Comparison of ENCODE assay signal across 13 mouse cellular contexts in genomic region chr19:16875631-16876457, GRCm38 (mm10). TPM values are rescaled to one million over a fixed set of nuclear protein-coding genes. Genes with fewer than 3 reads are reported as not detected.
DNase-seq lines count a peak whose midpoint lies in the region; ATAC-seq and TF ChIP-seq lines count a peak whose summit lies in the region.
"Had no signal": no experiment of that assay in that cellular context is flagged by ENCODE, and none has a peak within 500 bp of the region (broad histone marks: within the 10 kb centered on the region; RNA-seq: fewer than 3 reads in every experiment).

No protein-coding gene starts in this region.

- peak overlapping the region; percentile 23 for H3K4me2 ChIP-seq in hindbrain, embryonic 11.5 days (replicated peaks; ENCODE audit: low read depth, low read length)
- H3K4me2 ChIP-seq in hindbrain, postnatal 0 days (ENCODE audit: low read depth, low read length) = no peak overlapping the region
- peak overlapping the region; percentile 42 for H3K4me2 ChIP-seq in forebrain, embryonic 12.5 days
- peak overlapping the region; percentile 39 for H3K4me2 ChIP-seq in midbrain, embryonic 11.5 days

- H3K27me3 ChIP-seq in hindbrain, embryonic 11.5 days (ENCODE audit: control insufficient read depth, insufficient read depth, low read length) = peaks cover 87% of the 10 kb centered on the region
- H3K27me3 ChIP-seq in hindbrain, postnatal 0 days (ENCODE audit: insufficient read depth, low read length) = peaks cover 87% of the 10 kb centered on the region
- peaks cover 92% of the 10 kb centered on the region for H3K27me3 ChIP-seq in forebrain, embryonic 12.5 days
- H3K27me3 ChIP-seq in midbrain, embryonic 11.5 days (ENCODE audit: control insufficient read depth, insufficient read depth, low read length) = peaks cover 89% of the 10 kb centered on the region

- ATAC-seq in hindbrain, embryonic 11.5 days (ENCODE audit: low FRiP score) = no peak
- no peak for ATAC-seq in hindbrain, postnatal 0 days
- no peak for ATAC-seq in forebrain, embryonic 12.5 days (ENCODE audit: low FRiP score)
- no peak for ATAC-seq in midbrain, embryonic 11.5 days (ENCODE audit: low FRiP score)

- H3K36me3 ChIP-seq in hindbrain, embryonic 11.5 days (ENCODE audit: control insufficient read depth, insufficient read depth, low read length) = no peaks in the 10 kb centered on the region
- no peaks in the 10 kb centered on the region for H3K36me3 ChIP-seq in hindbrain, postnatal 0 days (ENCODE audit: insufficient read depth, low read length)
- no peaks in the 10 kb centered on the region for H3K36me3 ChIP-seq in forebrain, embryonic 12.5 days (replicated peaks)
- no peaks in the 10 kb centered on the region for H3K36me3 ChIP-seq in midbrain, embryonic 11.5 days (ENCODE audit: control insufficient read depth, insufficient read depth, low read length)

- no peak overlapping the region for H3K4me3 ChIP-seq in hindbrain, embryonic 11.5 days (ENCODE audit: low read depth, low read length)
- no peak overlapping the region for H3K4me3 ChIP-seq in hindbrain, postnatal 0 days (ENCODE audit: low read length)
- peak overlapping the region; percentile 18 for H3K4me3 ChIP-seq in forebrain, embryonic 12.5 days (replicated peaks)
- H3K4me3 ChIP-seq in midbrain, embryonic 11.5 days (ENCODE audit: low read depth, low read length) = peak overlapping the region; percentile 11

- H3K9me3 ChIP-seq in hindbrain, embryonic 11.5 days (ENCODE audit: control insufficient read depth, low read length) = no peaks in the 10 kb centered on the region
- H3K9me3 ChIP-seq in hindbrain, postnatal 0 days (ENCODE audit: low read length) = no peaks in the 10 kb centered on the region
- no peaks in the 10 kb centered on the region for H3K9me3 ChIP-seq in forebrain, embryonic 12.5 days
- H3K9me3 ChIP-seq in midbrain, embryonic 11.5 days (ENCODE audit: control insufficient read depth, low read length) = no peaks in the 10 kb centered on the region

- no peak overlapping the region for H3K9ac ChIP-seq in hindbrain, embryonic 11.5 days (ENCODE audit: low read depth, low read length)
- no peak overlapping the region for H3K9ac ChIP-seq in hindbrain, postnatal 0 days (replicated peaks; ENCODE audit: low read length)
- H3K9ac ChIP-seq in forebrain, embryonic 12.5 days = no peak overlapping the region
- H3K9ac ChIP-seq in midbrain, embryonic 11.5 days (ENCODE audit: low read length) = no peak overlapping the region

- peak; percentile 53 for DNase-seq in hindbrain, embryonic 11.5 days (ENCODE audit: low spot score)
- DNase-seq in hindbrain, postnatal 0 days (ENCODE audit: low spot score) = no peak
- peak; percentile 45 for DNase-seq in ZHBTc4 (ENCODE audit: low read depth, low spot score)
- DNase-seq in midbrain, embryonic 11.5 days (ENCODE audit: low spot score, missing footprints) = peak; percentile 96
- DNase-seq in ovary, postnatal 36 days (ENCODE audit: low spot score) = no peak
- DNase-seq in adrenal gland, adult 18-20 months (ENCODE audit: low spot score in 2 of 2) = no peak
- no peak for DNase-seq in cerebellum, postnatal 36 days
- DNase-seq: adrenal gland, postnatal 10 days; cerebellum, adult 2 months; lung, postnatal 36 days had no signal

- peaks cover 11% of the 10 kb centered on the region for H3K4me1 ChIP-seq in hindbrain, embryonic 11.5 days (replicated peaks; ENCODE audit: control insufficient read depth, insufficient read depth, low read length)
- H3K4me1 ChIP-seq in hindbrain, postnatal 0 days (ENCODE audit: insufficient read depth, low read length) = peaks cover 6% of the 10 kb centered on the region; the same call in 1 of the 2 replicates
- peaks cover 54% of the 10 kb centered on the region for H3K4me1 ChIP-seq in forebrain, embryonic 12.5 days
- H3K4me1 ChIP-seq in midbrain, embryonic 11.5 days (ENCODE audit: control insufficient read depth, insufficient read depth, low read length) = peaks cover 27% of the 10 kb centered on the region

- H3K27ac ChIP-seq in hindbrain, embryonic 11.5 days (ENCODE audit: low read depth, low read length) = no peak overlapping the region
- H3K27ac ChIP-seq in hindbrain, postnatal 0 days = no peak overlapping the region
- H3K27ac ChIP-seq in forebrain, embryonic 12.5 days = no peak overlapping the region
- no peak overlapping the region for H3K27ac ChIP-seq in midbrain, embryonic 11.5 days (ENCODE audit: low read depth, low read length)

- under 1% methylated on average over 34 of the region's 34 CpGs for WGBS in hindbrain, embryonic 11.5 days
- 2% methylated on average over 34 of the region's 34 CpGs for WGBS in hindbrain, postnatal 0 days
- 1% methylated on average over 34 of the region's 34 CpGs for WGBS in forebrain, embryonic 12.5 days
- under 1% methylated on average over 34 of the region's 34 CpGs for WGBS in midbrain, embryonic 11.5 days

- no peak for TF ChIP-seq CTCF in hindbrain, postnatal 0 days (IDR thresholded peaks at IDR 0.05; ENCODE audit: low read depth)

RNA-seq across cellular contexts. Expression of gene Foxb2, which starts 2.2 kb away (rescaled TPM):
- polyA plus RNA-seq in hindbrain, embryonic 11.5 days (2014; fragmentation: Nextera tagmentation; extraction: Ambion mirVana) = 0.11 and 0.39 TPM in 2 replicates
- total RNA-seq in hindbrain, postnatal 0 days (2014; rRNA removed) = 0.79 and 0.99 TPM in 2 replicates
- polyA plus RNA-seq in hindbrain, postnatal 0 days (2015; fragmentation: Nextera tagmentation; extraction: Ambion mirVana) = 0.66 and 0.81 TPM in 2 replicates
- 0.66 and 0.74 TPM in 2 replicates for polyA plus RNA-seq in forebrain, embryonic 12.5 days (2016; fragmentation: Nextera tagmentation; extraction: Ambion mirVana)
- 0.20 and 0.46 TPM in 2 replicates for polyA plus RNA-seq in midbrain, embryonic 11.5 days (2014; fragmentation: Nextera tagmentation; extraction: Ambion mirVana)
- not detected for total RNA-seq in adrenal gland, adult 18-20 months (2021)
- total RNA-seq: adrenal gland, postnatal 10 days; left cerebral cortex, adult 18-20 months had no signal
- polyA plus RNA-seq: kidney, embryonic 14.5 days had no signal

Comparison
In these comparisons a context has a peak if more than half of its experiments do, and no peak if none do; other contexts are left out.
1. DNase-seq: peak in hindbrain, embryonic 11.5 days (single experiment), ZHBTc4 (single experiment) and midbrain, embryonic 11.5 days (single experiment); none in hindbrain, postnatal 0 days (single experiment), ovary, postnatal 36 days (single experiment), adrenal gland, adult 18-20 months (0 of 2) and cerebellum, postnatal 36 days (0 of 2).
2. H3K4me3 ChIP-seq: peak in forebrain, embryonic 12.5 days (single experiment) and midbrain, embryonic 11.5 days (single experiment); none in hindbrain, embryonic 11.5 days (single experiment) and hindbrain, postnatal 0 days (single experiment).